Mouse (Mus musculus) thymus, adult 2 months (tissue): ENCODE measurements around the gene Ndufs4.

Experiments
- CTCF ChIP-seq: fragments of 200-500 bp; IDR thresholded peaks from 2 replicates; pipeline ENCODE4 v1.5.1; 2012; ENCODE audit warnings: mild to moderate bottlenecking, control low read depth, low read length, moderate library complexity, borderline replicate concordance; ENCODE audit not compliant: control insufficient read depth, poor library complexity, insufficient read depth; ENCODE audit errors: extremely low read depth
- POLR2A ChIP-seq: fragments of 200-500 bp; IDR thresholded peaks from 2 replicates; pipeline ENCODE4 v1.6.1; 2012; ENCODE audit warnings: mild to moderate bottlenecking, low read length, control low read depth, moderate library complexity; ENCODE audit not compliant: control insufficient read depth, poor library complexity, insufficient read depth; ENCODE audit errors: extremely low read depth

- TF ChIP-seq CTCF (no peak), POLR2A (no peak)
Measured at GRCm38 (mm10) chr13:114396863-114397262, 8.8 kb upstream of the Ndufs4 start.
